Mouse (Mus musculus) ES-CJ7 (cell line): Measurements from ENCODE around the gene Galnt16.

Source experiments
- DNase-seq: peaks from one replicate; pipeline ENCODE4 v3.0.0; 2011; ENCODE audit warnings: low read depth, low spot score

Galnt16 gene

GRCm38 (mm10) chr12:80517977-80518376 is at the start of gene Galnt16:
TSS of gene Galnt16 (plus strand) at chr12:80518277.
- no peak for DNase-seq

GRCm38 (mm10) chr12:80470206-80470605 is 47.9 kb upstream of the Galnt16 start:
- DNase-seq, result no peak

GRCm38 (mm10) chr12:80471926-80472325 is 46.2 kb upstream of the Galnt16 start:
- no peak for DNase-seq

GRCm38 (mm10) chr12:80473731-80474130 is 44.3 kb upstream of the Galnt16 start:
- no peak for DNase-seq

GRCm38 (mm10) chr12:80479986-80480385 is 38.1 kb upstream of the Galnt16 start:
- DNase-seq, result no peak

GRCm38 (mm10) chr12:80483397-80483796 is 34.7 kb upstream of the Galnt16 start:
- peak; percentile 51 for DNase-seq

- peak; percentile 55 for DNase-seq
Measured at GRCm38 (mm10) chr12:80493311-80493710, 24.8 kb upstream of the Galnt16 start.

- no peak for DNase-seq
Measured at GRCm38 (mm10) chr12:80495691-80496090, 22.4 kb upstream of the Galnt16 start.

GRCm38 (mm10) chr12:80498356-80498755 is 19.7 kb upstream of the Galnt16 start:
- DNase-seq, result no peak

- no peak for DNase-seq
Measured at GRCm38 (mm10) chr12:80500506-80500905, 17.6 kb upstream of the Galnt16 start.

- DNase-seq, result no peak
Measured at GRCm38 (mm10) chr12:80504718-80505117, 13.4 kb upstream of the Galnt16 start.

- no peak for DNase-seq
Measured at GRCm38 (mm10) chr12:80507041-80507745, 10.9 kb upstream of the Galnt16 start.

GRCm38 (mm10) chr12:80518393-80518756 is 298 bp downstream of the Galnt16 start:
- DNase-seq, result peak; percentile 55

- DNase-seq, result peak; percentile 60
Measured at GRCm38 (mm10) chr12:80518757-80519620, 912 bp downstream of the Galnt16 start.

- DNase-seq, result peak; percentile 72
Measured at GRCm38 (mm10) chr12:80519621-80520332, 1.7 kb downstream of the Galnt16 start.

- no peak for DNase-seq
Measured at GRCm38 (mm10) chr12:80522006-80522405, 3.9 kb downstream of the Galnt16 start.

- DNase-seq, result peak; percentile 94
Measured at GRCm38 (mm10) chr12:80524276-80524921, 6.3 kb downstream of the Galnt16 start.

- peak; percentile 91 for DNase-seq
Measured at GRCm38 (mm10) chr12:80525513-80525912, 7.4 kb downstream of the Galnt16 start.

GRCm38 (mm10) chr12:80526511-80526910 is 8.4 kb downstream of the Galnt16 start:
- DNase-seq, result no peak

GRCm38 (mm10) chr12:80527727-80528389 is 9.8 kb downstream of the Galnt16 start:
- DNase-seq, result no peak

GRCm38 (mm10) chr12:80530052-80530451 is 12.0 kb downstream of the Galnt16 start:
- no peak for DNase-seq
